ENCODE assay signal across 8 mouse cellular contexts in genomic region chr1:132138576-132139415, GRCm38 (mm10). TPM values are rescaled to one million over a fixed set of nuclear protein-coding genes. Genes with fewer than 3 reads are reported as not detected.
A peak's percentile ranks its signal among the peaks of the same experiment; 100 is the strongest.
DNase-seq lines count a peak whose midpoint lies in the region; ATAC-seq and TF ChIP-seq lines count a peak whose summit lies in the region.

No protein-coding gene starts in this region.

- no peaks in the 10 kb centered on the region for H3K9me3 ChIP-seq in embryonic facial prominence, embryonic 11.5 days (replicated peaks; ENCODE audit: control insufficient read depth, low read length)
- no peaks in the 10 kb centered on the region for H3K9me3 ChIP-seq in kidney, postnatal 0 days (replicated peaks; ENCODE audit: low read length)
- H3K9me3 ChIP-seq in neural tube, embryonic 13.5 days = no peaks in the 10 kb centered on the region

- intact Hi-C loops in left cerebral cortex, adult 2 months (cut with DNase I) = no loop called here
- intact Hi-C loops in left cerebral cortex, postnatal 10 days (cut with DNase I) = no loop called here

- no peak for TF ChIP-seq CTCF in left cerebral cortex, adult 2 months (IDR thresholded peaks at IDR 0.05)
- no peak for TF ChIP-seq CTCF in kidney, postnatal 0 days (IDR thresholded peaks at IDR 0.05; ENCODE audit: low read depth)

- H3K4me2 ChIP-seq in embryonic facial prominence, embryonic 11.5 days (ENCODE audit: low read depth, low read length) = peak overlapping the region; percentile 89
- peak overlapping the region; percentile 94 for H3K4me2 ChIP-seq in kidney, postnatal 0 days (ENCODE audit: low read length)
- H3K4me2 ChIP-seq in neural tube, embryonic 13.5 days = peak overlapping the region; percentile 95

- 3% methylated on average over 35 of the region's 35 CpGs for WGBS in embryonic facial prominence, embryonic 11.5 days
- 4% methylated on average over 35 of the region's 35 CpGs for WGBS in kidney, postnatal 0 days
- whole genome bisulfite sequencing in neural tube, embryonic 13.5 days = 5% methylated on average over 35 of the region's 35 CpGs

- DNase-seq in left cerebral cortex, adult 2 months (ENCODE audit: extremely low spot score in 1 of 2, low spot score in 2 of 2) = no peak
- DNase-seq in left cerebral cortex, postnatal 10 days (ENCODE audit: extremely low spot score in 1 of 2, low spot score in 2 of 2) = no peak
- DNase-seq in embryonic facial prominence, embryonic 11.5 days (ENCODE audit: low spot score) = no peak
- DNase-seq in kidney, postnatal 0 days (ENCODE audit: low spot score) = no peak
- no peak for DNase-seq in thymus, postnatal 10 days (ENCODE audit: low spot score in 2 of 2)
- no peak for DNase-seq in layer of hippocampus, postnatal 10 days (ENCODE audit: low spot score in 2 of 2)
- no peak for DNase-seq in gastrocnemius, postnatal 25 days

- peak overlapping the region; percentile 75 for H3K4me3 ChIP-seq in left cerebral cortex, adult 2 months
- peak overlapping the region; percentile 52 for H3K4me3 ChIP-seq in embryonic facial prominence, embryonic 11.5 days (ENCODE audit: low read depth, low read length)
- peak overlapping the region; percentile 56 for H3K4me3 ChIP-seq in kidney, postnatal 0 days (replicated peaks; ENCODE audit: low read depth, low read length)
- H3K4me3 ChIP-seq in neural tube, embryonic 13.5 days = peak overlapping the region; percentile 50

- peaks cover 3% of the 10 kb centered on the region; the same call in 1 of the 2 replicates for H3K27me3 ChIP-seq in embryonic facial prominence, embryonic 11.5 days (ENCODE audit: control insufficient read depth, insufficient read depth, low read length)
- H3K27me3 ChIP-seq in kidney, postnatal 0 days (ENCODE audit: insufficient read depth, low read length) = no peaks in the 10 kb centered on the region
- H3K27me3 ChIP-seq in neural tube, embryonic 13.5 days = peaks cover 28% of the 10 kb centered on the region

- no peaks in the 10 kb centered on the region for H3K36me3 ChIP-seq in embryonic facial prominence, embryonic 11.5 days (replicated peaks; ENCODE audit: control insufficient read depth, insufficient read depth, low read depth, low read length)
- no peaks in the 10 kb centered on the region for H3K36me3 ChIP-seq in kidney, postnatal 0 days (ENCODE audit: insufficient read depth, low read length)
- no peaks in the 10 kb centered on the region for H3K36me3 ChIP-seq in neural tube, embryonic 13.5 days

- H3K4me1 ChIP-seq in embryonic facial prominence, embryonic 11.5 days (ENCODE audit: control insufficient read depth, insufficient read depth, low read length) = no peaks in the 10 kb centered on the region
- H3K4me1 ChIP-seq in kidney, postnatal 0 days (replicated peaks; ENCODE audit: insufficient read depth, low read length) = peaks cover 19% of the 10 kb centered on the region; the same call in 1 of the 2 replicates
- H3K4me1 ChIP-seq in neural tube, embryonic 13.5 days (replicated peaks) = peaks cover 20% of the 10 kb centered on the region

- ATAC-seq in embryonic facial prominence, embryonic 11.5 days (replicated peaks; ENCODE audit: insufficient number of reproducible peaks, low FRiP score, low TSS enrichment, low read depth) = no peak
- ATAC-seq in kidney, postnatal 0 days (replicated peaks; ENCODE audit: low FRiP score, low read depth) = no peak
- ATAC-seq in neural tube, embryonic 13.5 days (ENCODE audit: low read depth) = no peak; the same call in none of the 2 replicates

- H3K9ac ChIP-seq in embryonic facial prominence, embryonic 11.5 days (replicated peaks; ENCODE audit: low read length) = peak overlapping the region; percentile 64
- H3K9ac ChIP-seq in kidney, postnatal 0 days (ENCODE audit: low read depth, low read length) = peak overlapping the region; percentile 79
- H3K9ac ChIP-seq in neural tube, embryonic 13.5 days = peak overlapping the region; percentile 72

- H3K27ac ChIP-seq in left cerebral cortex, adult 2 months = peak overlapping the region; percentile 42
- H3K27ac ChIP-seq in embryonic facial prominence, embryonic 11.5 days (replicated peaks; ENCODE audit: low read depth, low read length) = no peak overlapping the region
- H3K27ac ChIP-seq in kidney, postnatal 0 days = peak overlapping the region; percentile 77; the same call in 1 of the 2 replicates
- H3K27ac ChIP-seq in neural tube, embryonic 13.5 days (replicated peaks) = no peak overlapping the region

RNA-seq across cellular contexts. Expression of gene Cdk18, which starts 0.7 kb away (rescaled TPM):
- total RNA-seq in left cerebral cortex, adult 2 months (2021) = 10 to 100 TPM; 27.9 to 33.2 TPM
- 10 to 100 TPM; 17.6 to 19.9 TPM for total RNA-seq in left cerebral cortex, postnatal 10 days (2021)
- 1.6 and 2.3 TPM in 2 replicates for polyA plus RNA-seq in embryonic facial prominence, embryonic 11.5 days (2014; fragmentation: Nextera tagmentation; extraction: Ambion mirVana)
- polyA plus RNA-seq in kidney, postnatal 0 days (2015; fragmentation: Nextera tagmentation; extraction: Ambion mirVana) = 10.3 and 11.7 TPM in 2 replicates
- 0.11 and 0.47 TPM in 2 replicates for polyA plus RNA-seq in neural tube, embryonic 13.5 days (2015; fragmentation: Nextera tagmentation; extraction: Ambion mirVana)
- total RNA-seq in layer of hippocampus, postnatal 10 days (2021) = 10 to 100 TPM; 19.3 to 23.4 TPM
- 1 to 10 TPM; 1.4 to 3.2 TPM for total RNA-seq in gastrocnemius, postnatal 25 days (2021)

RNA-seq across cellular contexts. Expression of gene Lemd1, which starts 52.4 kb away (rescaled TPM):
- total RNA-seq in left cerebral cortex, adult 2 months (2021) = 1 to 10 TPM; 3.9 to 6.8 TPM
- total RNA-seq in left cerebral cortex, postnatal 10 days (2021) = 1 to 10 TPM; 4.4 to 5.2 TPM
- 1.1 and 3.4 TPM in 2 replicates for polyA plus RNA-seq in embryonic facial prominence, embryonic 11.5 days (2014; fragmentation: Nextera tagmentation; extraction: Ambion mirVana)
- 0.37 and 0.80 TPM in 2 replicates for polyA plus RNA-seq in kidney, postnatal 0 days (2015; fragmentation: Nextera tagmentation; extraction: Ambion mirVana)
- polyA plus RNA-seq in neural tube, embryonic 13.5 days (2015; fragmentation: Nextera tagmentation; extraction: Ambion mirVana) = 19.1 and 22.6 TPM in 2 replicates
- 1 to 10 TPM; 4.9 TPM for total RNA-seq in layer of hippocampus, postnatal 10 days (2021)
- total RNA-seq in gastrocnemius, postnatal 25 days (2021) = not detected

RNA-seq across cellular contexts. Expression of gene AC124108.1, which starts 52.5 kb away (rescaled TPM):
- 1 to 10 TPM; 4.3 to 6.1 TPM for total RNA-seq in left cerebral cortex, adult 2 months (2021)
- 1 to 10 TPM; 3.2 TPM for total RNA-seq in left cerebral cortex, postnatal 10 days (2021)
- polyA plus RNA-seq in embryonic facial prominence, embryonic 11.5 days (2014; fragmentation: Nextera tagmentation; extraction: Ambion mirVana) = 0.65 and 0.99 TPM in 2 replicates
- polyA plus RNA-seq in kidney, postnatal 0 days (2015; fragmentation: Nextera tagmentation; extraction: Ambion mirVana) = 0.07 and 0.13 TPM in 2 replicates
- 2.7 and 3.5 TPM in 2 replicates for polyA plus RNA-seq in neural tube, embryonic 13.5 days (2015; fragmentation: Nextera tagmentation; extraction: Ambion mirVana)
- total RNA-seq in layer of hippocampus, postnatal 10 days (2021) = 1 to 10 TPM; 1.7 TPM
- total RNA-seq in gastrocnemius, postnatal 25 days (2021) = not detected

Comparison
In these comparisons a context has a peak if more than half of its experiments do, and no peak if none do; other contexts are left out.
1. H3K27ac ChIP-seq: peak in left cerebral cortex, adult 2 months (single experiment) and kidney, postnatal 0 days (single experiment); none in embryonic facial prominence, embryonic 11.5 days (single experiment) and neural tube, embryonic 13.5 days (single experiment).
2. RNA of gene Cdk18, which starts 0.7 kb away (total RNA-seq): 27.9 to 33.2 TPM in left cerebral cortex, adult 2 months, 19.3 to 23.4 TPM in layer of hippocampus, postnatal 10 days and 17.6 to 19.9 TPM in left cerebral cortex, postnatal 10 days; 1.4 to 3.2 TPM in gastrocnemius, postnatal 25 days; every median in the first group is over 4 times any median in the second.
3. RNA of gene Lemd1, which starts 52.4 kb away (total RNA-seq): 3.9 to 6.8 TPM in left cerebral cortex, adult 2 months, 4.4 to 5.2 TPM in left cerebral cortex, postnatal 10 days and 4.9 TPM in layer of hippocampus, postnatal 10 days; not detected in gastrocnemius, postnatal 25 days; every median in the first group is over 4 times any median in the second.
4. Peak in every context shown above with its lines, with median percentiles within 50 percentile points of each other: H3K4me3 ChIP-seq, H3K4me2 ChIP-seq and H3K9ac ChIP-seq.